Mouse (Mus musculus): ENCODE results near the gene Rnf10. TPM values are rescaled to one million over a fixed set of nuclear protein-coding genes. Genes with fewer than 3 reads are reported as not detected.

Gene Rnf10
- polyA plus RNA-seq, 1 experiment: 220 TPM

GRCm38 (mm10) chr5:115269969-115270368 is 2.7 kb downstream of the Rnf10 start:
- H3K4me3 ChIP-seq: no peak overlapping the region
- no peaks in the 10 kb centered on the region for H3K36me3 ChIP-seq (ENCODE audit: control insufficient read depth, insufficient read depth)
- no peak for TF ChIP-seq POLR2A (IDR thresholded peaks at IDR 0.05; ENCODE audit: insufficient read length, low read depth)
- no peak for TF ChIP-seq TCF12 (IDR thresholded peaks at IDR 0.05; ENCODE audit: insufficient read depth, poor library complexity, severe bottlenecking)
- peak overlapping the region; percentile 98 for H3K4me2 ChIP-seq (ENCODE audit: low read depth)
- peaks cover 74% of the 10 kb centered on the region for H3K79me2 ChIP-seq (ENCODE audit: control insufficient read depth, insufficient read depth)
- H3ac ChIP-seq (ENCODE audit: control insufficient read depth, insufficient read length): no peak overlapping the region
- no peaks in the 10 kb centered on the region for H3K27me3 ChIP-seq (ENCODE audit: control insufficient read depth, insufficient read depth, insufficient read length)

DNA sequence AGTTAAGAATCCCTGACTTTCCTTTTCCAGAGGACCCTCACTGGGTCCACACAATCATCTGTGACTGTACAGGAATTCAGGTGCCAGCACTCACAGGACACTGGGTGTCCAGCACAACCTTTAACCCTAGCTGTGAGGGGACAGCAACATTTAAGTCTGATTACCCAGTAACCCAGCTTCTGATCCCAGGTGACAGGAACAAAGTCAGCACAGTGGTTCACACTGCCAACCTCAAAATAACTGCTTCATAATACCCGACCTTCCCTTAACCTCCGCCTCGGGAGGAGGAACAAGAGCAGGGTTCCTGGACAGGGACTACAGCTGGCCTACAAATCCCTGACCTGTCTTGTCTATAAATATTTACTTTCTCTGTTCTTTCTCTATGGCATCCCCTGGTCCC is 4.4 kb downstream of the Rnf10 start:
- no peaks in the 10 kb centered on the region for H3K36me3 ChIP-seq (ENCODE audit: control insufficient read depth, insufficient read depth)
- H3K4me3 ChIP-seq: no peak overlapping the region
- no peak overlapping the region for H3ac ChIP-seq (ENCODE audit: control insufficient read depth, insufficient read length)
- H3K79me2 ChIP-seq (ENCODE audit: control insufficient read depth, insufficient read depth): peaks cover 91% of the 10 kb centered on the region
- TF ChIP-seq POLR2A (IDR thresholded peaks at IDR 0.05; ENCODE audit: insufficient read length, low read depth) (no peak), E2F4 (IDR thresholded peaks at IDR 0.05; ENCODE audit: insufficient read depth) (no peak), TCF12 (IDR thresholded peaks at IDR 0.05; ENCODE audit: insufficient read depth, poor library complexity, severe bottlenecking) (no peak), POLR2AphosphoS2 (IDR thresholded peaks at IDR 0.05; ENCODE audit: insufficient read length, low read depth) (no peak), MYOD1 (IDR thresholded peaks at IDR 0.05; ENCODE audit: control insufficient read depth in 1 of 3, insufficient read length in 2 of 3, low read depth in 2 of 3) (no peak), REST (IDR thresholded peaks at IDR 0.05; ENCODE audit: insufficient read depth, insufficient read length) (no peak), SRF (IDR thresholded peaks at IDR 0.05; ENCODE audit: control insufficient read depth, insufficient read length, low read depth) (no peak), MAX (IDR thresholded peaks at IDR 0.05; ENCODE audit: low read depth) (no peak)
- H3K4me2 ChIP-seq (ENCODE audit: low read depth): peak overlapping the region; percentile 98
- no peaks in the 10 kb centered on the region for H3K27me3 ChIP-seq (ENCODE audit: control insufficient read depth, insufficient read depth, insufficient read length)

DNA sequence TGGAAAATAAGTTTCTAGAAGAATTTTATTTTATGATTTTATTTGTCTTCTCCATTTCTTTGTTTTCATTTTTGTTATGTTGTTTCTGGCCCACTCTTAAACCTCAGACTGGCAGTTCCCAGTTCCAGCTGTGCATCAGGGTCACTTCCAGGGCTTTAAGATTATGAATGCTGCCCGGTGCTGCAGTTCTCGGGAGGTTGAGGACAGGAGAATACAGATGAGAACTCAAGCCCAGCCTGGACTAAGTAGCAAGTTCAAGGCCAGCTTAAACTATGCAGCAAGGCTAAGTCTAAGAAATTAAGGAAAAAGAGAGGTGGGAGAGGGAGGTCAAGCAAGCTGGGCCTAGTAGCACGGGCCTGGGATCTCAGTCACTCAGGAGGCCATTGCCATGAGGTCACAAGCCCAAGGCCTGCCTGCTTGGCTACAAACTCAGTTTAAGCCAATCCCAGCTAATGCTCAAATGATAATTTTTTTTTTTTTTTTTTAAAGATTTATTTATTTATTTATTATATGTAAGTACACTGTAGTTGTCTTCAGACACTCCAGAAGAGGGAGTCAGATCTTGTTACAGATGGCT is 5.1 kb downstream of the Rnf10 start:
- no peaks in the 10 kb centered on the region for H3K36me3 ChIP-seq (ENCODE audit: control insufficient read depth, insufficient read depth)

GRCm38 (mm10) chr5:115266787-115267468 is 5.8 kb downstream of the Rnf10 start:
- no peak overlapping the region for H3ac ChIP-seq (ENCODE audit: control insufficient read depth, insufficient read length)
- no peaks in the 10 kb centered on the region for H3K36me3 ChIP-seq (ENCODE audit: control insufficient read depth, insufficient read depth)
- peaks cover 98% of the 10 kb centered on the region for H3K79me2 ChIP-seq (ENCODE audit: control insufficient read depth, insufficient read depth)
- H3K4me2 ChIP-seq (ENCODE audit: low read depth): peak overlapping the region; percentile 35
- no peak overlapping the region for H3K4me3 ChIP-seq
- H3K27me3 ChIP-seq (ENCODE audit: control insufficient read depth, insufficient read depth, insufficient read length): no peaks in the 10 kb centered on the region
- no peak for TF ChIP-seq POLR2A (IDR thresholded peaks at IDR 0.05; ENCODE audit: insufficient read length, low read depth)
- no peak for TF ChIP-seq TCF3 (IDR thresholded peaks at IDR 0.05; ENCODE audit: insufficient read length, low read depth)

More for the DNA sequence above, 5.1 kb downstream of the Rnf10 start:
- no peak overlapping the region for H3ac ChIP-seq (ENCODE audit: control insufficient read depth, insufficient read length)
- no peaks in the 10 kb centered on the region for H3K27me3 ChIP-seq (ENCODE audit: control insufficient read depth, insufficient read depth, insufficient read length)
- peak overlapping the region; percentile 35 for H3K4me2 ChIP-seq (ENCODE audit: low read depth)
- H3K4me3 ChIP-seq: no peak overlapping the region
- TF ChIP-seq POLR2AphosphoS2 (IDR thresholded peaks at IDR 0.05; ENCODE audit: insufficient read length, low read depth): no peak
- peaks cover 98% of the 10 kb centered on the region for H3K79me2 ChIP-seq (ENCODE audit: control insufficient read depth, insufficient read depth)

DNA sequence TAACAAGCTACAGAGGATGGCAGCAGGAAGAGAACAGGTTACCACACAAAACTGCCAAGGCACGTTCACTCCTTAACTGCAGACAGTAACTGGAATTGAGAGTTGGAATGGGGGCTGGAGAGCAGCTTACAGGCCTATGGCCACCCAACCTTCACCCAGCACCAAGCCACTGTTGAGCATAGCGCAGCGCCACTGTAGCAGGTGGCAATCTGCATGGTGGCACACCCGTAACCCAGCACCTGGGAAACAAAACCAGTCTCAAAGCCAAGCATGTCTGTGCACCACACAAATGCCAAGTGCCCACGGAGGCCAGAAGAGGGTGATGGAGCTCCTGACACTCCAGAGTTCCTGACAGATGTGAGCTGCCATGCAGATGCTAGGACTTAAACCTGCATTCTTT is 6.4 kb downstream of the Rnf10 start:
- Histone ChIP-seq H3ac (ENCODE audit: control insufficient read depth, insufficient read length) (no peak overlapping the region), H3K4me2 (ENCODE audit: low read depth) (peak overlapping the region; percentile 35), H3K4me3 (no peak overlapping the region), H3K79me2 (ENCODE audit: control insufficient read depth, insufficient read depth) (peaks cover 98% of the 10 kb centered on the region), H3K36me3 (ENCODE audit: control insufficient read depth, insufficient read depth) (no peaks in the 10 kb centered on the region), H3K27me3 (ENCODE audit: control insufficient read depth, insufficient read depth, insufficient read length) (no peaks in the 10 kb centered on the region)
- no peak for TF ChIP-seq CEBPB (IDR thresholded peaks at IDR 0.05; ENCODE audit: insufficient read depth, poor library complexity, severe bottlenecking)
- no peak for TF ChIP-seq TCF3 (IDR thresholded peaks at IDR 0.05; ENCODE audit: insufficient read length, low read depth)
- TF ChIP-seq POLR2A (IDR thresholded peaks at IDR 0.05; ENCODE audit: insufficient read length, low read depth): no peak
- peak in 2 of 3 experiments; percentile 14 to 57 for TF ChIP-seq MYOG (IDR thresholded peaks at IDR 0.05; ENCODE audit: control insufficient read depth in 1 of 3, insufficient read depth in 1 of 3, insufficient read length in 2 of 3, low read depth in 2 of 3)
- peak in 2 of 3 experiments; percentile 25 to 61 for TF ChIP-seq MYOD1 (IDR thresholded peaks at IDR 0.05; ENCODE audit: control insufficient read depth in 1 of 3, insufficient read length in 2 of 3, low read depth in 2 of 3)

DNA sequence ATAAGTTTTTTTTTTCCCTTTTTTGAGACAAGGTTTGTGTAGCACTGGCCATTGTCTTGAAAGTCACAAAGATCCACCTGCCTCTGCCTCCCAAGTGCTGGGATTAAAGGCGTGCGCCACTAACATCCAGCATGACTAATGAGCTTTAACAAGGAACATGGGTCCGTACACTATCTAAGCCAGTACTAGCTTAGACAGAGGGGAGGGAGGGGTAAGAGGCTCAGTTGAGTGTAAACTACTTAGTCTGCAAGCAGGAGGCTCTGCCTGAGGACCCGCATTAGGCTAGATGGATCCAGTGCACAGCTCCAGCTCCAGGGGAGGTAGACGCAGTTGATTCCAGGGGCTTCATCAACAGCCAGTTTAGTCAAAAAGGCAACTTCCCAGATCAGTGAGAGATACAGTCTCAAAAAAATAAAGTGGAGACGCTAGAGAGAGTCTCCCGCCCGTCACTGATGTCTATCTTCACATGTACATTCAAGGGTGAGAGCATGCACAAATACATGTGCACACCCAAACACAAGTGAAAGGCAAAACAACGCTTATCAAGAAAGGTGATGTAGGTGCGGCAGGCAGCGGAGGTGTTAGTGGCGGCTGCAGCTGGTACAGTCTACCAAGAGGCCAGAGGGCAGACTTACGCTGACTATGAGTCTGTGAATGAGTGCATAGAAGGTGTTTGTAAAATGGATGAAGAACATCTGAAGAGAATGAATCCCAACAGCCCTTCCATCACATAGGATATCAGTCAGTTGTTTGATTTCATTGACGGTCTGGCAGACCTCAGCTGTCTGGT is 10.0 kb downstream of the Rnf10 start:
- no peak overlapping the region for H3ac ChIP-seq (ENCODE audit: control insufficient read depth, insufficient read length)
- TF ChIP-seq MYOG (IDR thresholded peaks at IDR 0.05; ENCODE audit: control insufficient read depth in 1 of 3, insufficient read depth in 1 of 3, insufficient read length in 2 of 3, low read depth in 2 of 3) (no peak), REST (IDR thresholded peaks at IDR 0.05; ENCODE audit: insufficient read depth, insufficient read length) (no peak), CEBPB (IDR thresholded peaks at IDR 0.05; ENCODE audit: insufficient read depth, poor library complexity, severe bottlenecking) (no peak), POLR2AphosphoS2 (IDR thresholded peaks at IDR 0.05; ENCODE audit: insufficient read length, low read depth) (no peak), TCF12 (IDR thresholded peaks at IDR 0.05; ENCODE audit: insufficient read depth, poor library complexity, severe bottlenecking) (no peak), MYOD1 (IDR thresholded peaks at IDR 0.05; ENCODE audit: control insufficient read depth in 1 of 3, insufficient read length in 2 of 3, low read depth in 2 of 3) (no peak), TCF3 (IDR thresholded peaks at IDR 0.05; ENCODE audit: insufficient read length, low read depth) (no peak), POLR2A (IDR thresholded peaks at IDR 0.05; ENCODE audit: insufficient read length, low read depth) (no peak), E2F4 (IDR thresholded peaks at IDR 0.05; ENCODE audit: insufficient read depth) (no peak), MAX (IDR thresholded peaks at IDR 0.05; ENCODE audit: low read depth) (no peak), USF1 (IDR thresholded peaks at IDR 0.05; ENCODE audit: low read depth) (no peak), SRF (IDR thresholded peaks at IDR 0.05; ENCODE audit: control insufficient read depth, insufficient read length, low read depth) (no peak)
- H3K4me3 ChIP-seq: no peak overlapping the region
- no peaks in the 10 kb centered on the region for H3K27me3 ChIP-seq (ENCODE audit: control insufficient read depth, insufficient read depth, insufficient read length)
- H3K4me2 ChIP-seq (ENCODE audit: low read depth): no peak overlapping the region
- peaks cover 8% of the 10 kb centered on the region for H3K36me3 ChIP-seq (ENCODE audit: control insufficient read depth, insufficient read depth)
- peaks cover 82% of the 10 kb centered on the region for H3K79me2 ChIP-seq (ENCODE audit: control insufficient read depth, insufficient read depth)

All from myocyte (in vitro differentiated cells).